Mouse (Mus musculus): ENCODE results near the gene Ptpn1.

Ptpn1 gene

DNA sequence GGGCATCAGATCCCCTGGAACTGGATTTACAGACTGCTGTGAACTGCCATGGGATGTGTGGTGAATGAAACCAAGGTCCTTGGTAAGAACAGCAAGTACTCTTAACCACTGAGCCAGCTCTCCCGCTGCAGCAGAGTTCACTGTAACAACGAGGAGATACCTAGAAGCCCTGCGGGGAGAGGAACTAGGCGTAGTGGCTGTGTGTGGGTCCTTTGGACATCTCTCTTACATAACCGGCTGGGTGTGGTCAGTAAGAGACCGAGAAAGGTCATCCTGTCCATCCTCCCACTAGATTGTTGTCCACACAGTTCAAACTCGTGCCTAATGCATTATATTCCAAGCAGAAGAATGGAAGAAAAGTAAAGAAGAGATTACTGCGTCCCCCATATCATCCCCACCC, 10.0 kb upstream of the Ptpn1 start:
- no peak for DNase-seq (ENCODE audit: low spot score)

DNA sequence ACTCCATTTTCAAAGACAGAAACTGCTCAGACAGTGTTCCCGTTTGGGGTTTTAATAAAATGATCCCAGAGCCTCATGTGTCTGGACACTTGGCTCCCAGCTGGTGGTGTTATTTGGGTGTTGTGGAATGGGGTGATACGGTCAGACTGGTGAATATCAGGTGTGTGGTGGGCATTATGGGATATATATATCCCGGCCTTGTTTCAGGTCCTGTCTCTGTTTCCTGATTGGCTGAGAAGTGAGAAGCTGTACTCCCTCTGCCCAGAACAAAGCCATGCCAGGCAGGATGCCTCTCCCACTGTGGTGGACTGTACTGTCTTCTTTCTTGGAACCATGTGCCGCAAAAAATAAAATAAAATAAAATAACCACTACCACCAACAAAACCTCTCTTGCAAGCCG, 7.8 kb upstream of the Ptpn1 start:
- no peak for DNase-seq (ENCODE audit: low spot score)

DNA sequence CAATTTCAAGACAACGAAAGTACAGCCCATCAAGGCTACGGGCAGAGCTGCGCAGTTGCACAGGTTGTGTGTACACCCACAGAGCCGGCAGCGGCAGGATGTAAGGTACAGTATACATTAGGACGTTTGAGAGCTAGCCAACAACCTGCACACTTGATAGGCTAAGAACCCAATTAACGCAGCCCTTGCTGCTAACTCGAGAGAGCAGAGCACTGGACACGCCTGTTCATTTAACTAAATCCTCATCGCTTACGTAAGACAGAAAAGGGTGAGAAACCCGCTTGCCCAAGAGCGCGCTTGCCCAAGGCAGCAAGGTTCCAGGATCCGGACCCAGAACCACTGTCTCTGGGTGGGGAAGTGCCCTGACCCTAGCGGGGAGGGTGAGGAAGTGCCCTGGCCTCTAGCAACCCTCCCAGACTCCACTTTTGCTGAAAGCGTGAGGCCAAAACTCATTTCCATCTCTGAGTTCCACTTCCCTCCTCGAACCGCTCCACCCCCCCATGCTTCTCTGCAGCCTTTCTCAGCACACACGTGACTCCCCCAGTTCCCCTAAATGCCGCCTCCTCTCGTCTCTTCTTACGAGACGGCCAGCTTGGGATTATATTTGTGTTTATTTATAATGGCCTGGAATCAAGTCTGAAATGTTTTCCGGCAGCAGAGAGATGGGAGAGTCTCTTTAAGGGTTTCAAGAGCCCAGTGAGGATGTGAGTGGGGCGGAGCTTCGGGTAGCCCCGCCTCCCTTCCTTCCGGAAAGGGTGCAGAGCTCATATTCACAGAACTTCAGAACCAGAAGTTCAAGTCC, 6.9 kb upstream of the Ptpn1 start:
- peak; percentile 71 for DNase-seq (ENCODE audit: low spot score)

DNA sequence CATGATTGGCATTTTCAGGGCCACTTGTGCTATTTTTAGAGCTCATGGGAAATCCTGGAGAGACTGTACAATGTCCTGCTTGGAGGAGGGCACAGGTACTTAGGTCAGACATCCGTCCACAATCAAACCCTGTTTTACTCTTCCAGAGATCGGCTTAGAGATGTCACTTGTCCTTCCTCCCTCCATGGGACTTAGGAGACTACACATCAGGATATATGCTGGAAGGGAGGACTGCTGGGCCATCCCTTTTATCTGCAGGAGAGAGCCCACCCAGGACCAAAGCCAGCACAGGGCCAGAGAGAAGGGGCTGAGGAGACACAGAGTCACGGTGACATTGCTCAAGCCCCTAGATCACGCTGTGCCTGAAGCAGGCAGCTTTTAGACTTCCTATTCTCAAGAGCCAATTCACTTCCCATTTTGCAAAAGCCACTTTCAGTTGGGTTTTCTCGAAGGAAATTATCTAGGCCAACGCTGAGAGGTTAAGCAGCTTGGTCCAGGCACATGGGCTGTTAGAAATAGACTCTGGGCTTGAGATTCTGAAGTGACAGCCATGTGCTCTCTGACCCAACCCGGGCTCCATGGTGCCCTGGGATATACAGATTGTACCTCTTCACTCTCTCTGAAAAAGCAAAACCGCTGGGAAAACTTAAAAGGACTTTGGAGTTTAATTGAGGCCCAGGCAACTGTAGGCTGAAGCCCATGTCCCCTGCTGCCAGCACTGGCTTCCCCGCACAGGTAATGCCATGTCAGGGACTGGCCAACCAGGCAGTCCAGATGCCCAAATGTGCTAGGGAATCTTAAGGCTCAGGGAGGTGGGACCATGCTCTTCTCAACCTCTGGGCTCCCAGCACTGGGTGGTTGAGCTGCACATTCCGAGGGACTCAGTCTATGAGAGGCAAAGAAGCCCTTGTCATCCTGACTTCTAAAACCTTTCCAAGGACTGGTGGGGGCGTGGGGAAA, 5.7 kb upstream of the Ptpn1 start:
- DNase-seq (ENCODE audit: low spot score), result no peak

DNA sequence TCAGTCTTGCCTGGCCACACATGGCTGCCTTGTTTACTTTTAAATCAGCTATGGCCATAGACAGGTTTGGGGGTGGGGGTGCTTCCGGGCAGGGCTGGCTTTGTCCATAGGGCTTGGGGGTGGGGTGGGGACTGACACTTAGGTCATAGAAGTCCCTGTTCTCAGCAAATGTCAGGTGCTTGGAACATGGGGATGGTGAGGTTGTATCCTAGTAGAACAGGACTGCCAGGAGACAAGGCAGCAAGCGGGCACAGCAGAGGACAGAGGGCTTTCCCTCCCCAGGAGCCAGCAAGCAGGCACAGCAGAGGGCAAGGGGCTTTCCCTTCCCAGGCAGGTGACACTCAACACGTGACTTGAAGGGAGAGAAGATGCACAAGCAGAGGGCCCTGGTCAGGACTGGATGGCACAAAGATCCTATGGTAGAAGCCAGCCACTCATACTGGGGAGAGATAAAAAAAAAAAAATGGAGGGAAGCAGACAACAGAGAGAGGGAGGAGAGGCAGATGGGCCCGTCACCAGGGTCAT, 3.8 kb upstream of the Ptpn1 start:
- DNase-seq (ENCODE audit: low spot score), result no peak

DNA sequence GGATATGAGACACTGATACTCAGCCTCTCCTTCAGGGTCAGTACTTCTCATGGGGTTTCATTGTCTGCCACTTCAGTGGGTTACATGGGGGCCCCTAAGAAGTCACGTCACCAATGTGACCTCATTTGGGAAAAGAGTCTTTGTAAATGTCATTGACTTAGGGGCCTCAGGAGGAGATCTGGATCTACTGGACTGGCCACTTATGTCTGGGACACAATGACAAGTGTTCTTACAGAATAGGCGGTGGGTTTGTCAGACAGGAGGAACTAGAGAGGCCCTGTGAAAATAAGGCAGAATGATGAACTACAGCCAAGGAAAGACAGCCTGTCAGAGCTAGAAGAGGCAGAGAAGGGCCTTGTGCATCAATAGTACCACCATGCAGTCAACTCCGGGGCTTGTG, 2.9 kb upstream of the Ptpn1 start:
- DNase-seq (ENCODE audit: low spot score), result no peak

DNA sequence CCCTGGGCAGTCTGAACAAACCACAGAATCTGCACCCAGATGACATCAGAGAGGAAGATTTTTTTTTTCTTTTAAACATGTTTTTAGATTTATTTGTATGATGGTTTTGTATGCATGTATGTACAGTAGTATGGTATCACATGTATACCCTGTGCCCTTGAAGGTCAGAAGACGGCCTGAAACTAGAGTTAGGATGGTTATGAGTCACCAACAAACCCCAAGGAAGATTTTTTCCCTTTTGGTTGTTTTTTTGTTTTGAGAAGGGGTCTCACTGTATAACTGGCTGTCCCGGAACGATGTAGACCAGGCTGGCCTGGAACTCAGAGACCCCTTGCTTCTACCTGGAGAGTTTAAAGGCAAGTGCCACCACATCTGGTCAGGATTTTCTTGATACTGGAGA, 882 bp upstream of the Ptpn1 start:
- DNase-seq (ENCODE audit: low spot score), result no peak

DNA sequence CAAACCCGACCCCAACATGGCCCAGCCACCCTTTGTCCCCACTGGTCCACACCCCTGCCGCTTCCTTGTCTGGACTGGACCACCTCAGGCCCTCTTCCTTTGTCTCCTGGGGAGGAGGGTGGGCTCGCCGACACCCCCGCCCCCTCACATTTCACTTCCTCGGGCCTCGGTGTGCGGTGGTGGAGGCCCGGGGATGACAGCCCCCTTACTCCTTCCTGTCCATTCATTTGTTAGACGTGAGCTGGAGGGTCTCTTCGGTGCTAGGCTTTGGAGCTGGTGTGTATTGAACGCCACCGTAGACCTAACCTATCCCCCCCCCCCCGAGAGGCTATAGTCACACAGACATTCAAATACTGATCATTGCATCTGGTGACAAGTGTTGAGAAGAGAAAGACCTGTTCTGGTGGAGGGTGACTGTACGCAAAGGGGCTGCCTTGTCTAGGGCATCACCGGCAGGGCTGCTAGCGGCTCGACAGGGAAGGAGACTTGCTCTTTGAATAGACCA, 922 bp downstream of the Ptpn1 start:
- no peak for DNase-seq (ENCODE audit: low spot score)

DNA sequence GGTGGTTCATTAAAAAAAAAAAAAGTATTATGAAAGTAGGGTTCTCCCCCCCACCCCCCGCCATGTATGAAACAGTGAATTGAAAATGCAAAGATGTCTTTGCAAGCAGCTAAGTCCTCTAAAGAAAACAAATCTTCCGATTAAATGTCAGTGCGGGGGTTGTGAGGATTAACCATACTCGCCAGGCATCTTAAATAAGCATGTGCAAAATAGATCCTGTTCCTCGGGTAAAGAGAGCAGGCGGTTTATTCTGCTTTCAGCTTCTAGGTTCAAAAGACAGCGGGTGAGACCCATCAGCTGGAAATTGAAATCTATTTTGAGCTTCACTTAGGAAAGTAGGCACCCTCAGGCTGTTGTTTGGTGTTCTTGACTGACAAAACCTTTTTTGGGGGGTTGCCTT, 1.5 kb downstream of the Ptpn1 start:
- no peak for DNase-seq (ENCODE audit: low spot score)

DNA sequence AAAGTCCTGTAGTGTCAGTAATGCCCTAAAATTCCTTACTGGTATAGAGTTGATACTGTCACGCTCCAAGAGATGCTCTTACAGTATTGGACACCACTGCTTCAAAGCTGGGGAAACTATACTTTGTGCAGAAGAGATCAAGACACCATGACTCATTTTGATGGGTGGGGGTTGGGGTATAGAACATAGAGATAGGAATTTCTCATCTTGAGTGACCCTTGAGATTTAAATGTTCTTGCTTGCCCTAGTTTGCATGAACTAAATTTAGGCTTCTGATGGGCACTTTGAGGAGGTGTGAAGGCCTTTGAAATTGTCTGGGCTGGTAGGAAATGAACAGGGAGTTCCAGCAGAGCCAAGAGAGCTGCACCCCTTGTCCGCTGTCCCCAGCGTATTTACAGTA, 4.1 kb downstream of the Ptpn1 start:
- DNase-seq (ENCODE audit: low spot score), result no peak

DNA sequence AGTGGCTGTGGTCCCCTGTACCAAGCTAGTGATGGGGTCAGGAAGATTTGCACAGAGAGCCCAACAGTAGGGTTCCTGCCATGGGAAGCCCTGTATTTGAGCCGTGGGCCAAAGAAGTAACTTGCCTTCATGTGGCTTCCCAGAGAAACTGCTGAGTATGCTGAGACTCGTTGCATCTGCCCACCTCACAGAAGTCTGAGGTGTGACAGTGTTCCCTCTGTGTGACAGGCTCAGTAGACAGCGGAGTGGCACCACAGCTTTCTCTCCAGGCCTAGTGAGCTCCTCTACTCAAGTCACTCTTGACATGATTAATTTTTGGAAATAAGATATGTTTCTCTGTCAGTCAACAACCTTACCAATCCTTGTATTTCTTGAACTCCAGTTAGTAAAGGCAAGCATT, 6.9 kb downstream of the Ptpn1 start:
- no peak for DNase-seq (ENCODE audit: low spot score)

DNA sequence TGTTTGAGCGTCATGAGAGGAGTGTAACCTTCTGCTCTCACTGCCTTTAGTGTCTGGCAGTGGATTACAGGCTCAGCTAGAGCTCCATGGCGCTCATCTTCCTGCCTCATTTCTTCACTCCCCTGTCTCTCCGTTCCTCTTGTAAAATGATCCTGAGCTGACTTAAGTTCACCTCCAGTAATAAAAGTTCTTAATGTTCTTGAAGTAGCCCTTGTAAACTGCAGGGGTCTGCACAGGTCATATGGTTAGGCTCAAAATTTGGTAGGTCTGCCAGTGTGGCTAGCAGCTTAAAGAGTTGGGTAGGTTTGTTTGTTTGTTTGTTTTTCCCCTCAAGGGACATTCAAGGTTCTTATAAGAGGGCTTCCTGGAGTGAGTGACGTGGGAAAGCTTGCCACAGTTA, 7.3 kb downstream of the Ptpn1 start:
- DNase-seq (ENCODE audit: low spot score), result no peak

DNA sequence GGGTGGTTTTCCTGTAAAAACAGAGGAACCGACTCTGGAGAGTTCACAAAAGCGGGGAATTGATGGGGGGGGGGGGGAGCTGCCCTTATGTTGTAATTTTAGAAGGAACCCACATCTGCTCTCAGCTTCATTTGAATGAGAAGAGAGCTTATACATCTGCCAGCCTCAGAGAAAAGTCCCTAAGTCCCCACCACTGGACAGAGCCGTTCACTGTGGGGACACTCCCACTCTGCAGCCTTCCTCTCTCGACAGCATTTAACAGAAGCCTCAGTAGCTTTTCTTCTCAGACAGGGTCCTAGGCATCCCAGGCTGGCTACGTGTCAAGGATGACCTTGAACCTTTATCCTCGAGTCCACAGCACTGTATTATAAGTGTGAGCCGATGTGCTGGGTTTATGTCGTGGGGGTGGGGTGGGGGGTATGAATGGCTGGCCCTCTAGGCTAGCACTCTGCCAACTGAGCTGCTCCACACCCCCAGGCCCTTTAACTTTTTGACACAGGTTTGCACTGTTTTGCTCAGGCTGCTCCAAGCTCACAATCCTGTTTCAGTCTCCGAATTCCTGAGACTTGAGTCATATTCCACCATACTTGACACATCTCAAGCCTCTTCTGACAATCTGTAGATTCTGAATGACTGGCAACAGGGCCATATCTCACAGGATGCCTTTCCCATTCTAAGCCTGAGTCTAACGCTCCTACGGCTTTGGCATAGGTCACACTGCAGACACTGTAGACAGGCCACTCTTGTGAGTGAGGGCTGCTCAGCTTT, 8.0 kb downstream of the Ptpn1 start:
- DNase-seq (ENCODE audit: low spot score), result no peak

DNA sequence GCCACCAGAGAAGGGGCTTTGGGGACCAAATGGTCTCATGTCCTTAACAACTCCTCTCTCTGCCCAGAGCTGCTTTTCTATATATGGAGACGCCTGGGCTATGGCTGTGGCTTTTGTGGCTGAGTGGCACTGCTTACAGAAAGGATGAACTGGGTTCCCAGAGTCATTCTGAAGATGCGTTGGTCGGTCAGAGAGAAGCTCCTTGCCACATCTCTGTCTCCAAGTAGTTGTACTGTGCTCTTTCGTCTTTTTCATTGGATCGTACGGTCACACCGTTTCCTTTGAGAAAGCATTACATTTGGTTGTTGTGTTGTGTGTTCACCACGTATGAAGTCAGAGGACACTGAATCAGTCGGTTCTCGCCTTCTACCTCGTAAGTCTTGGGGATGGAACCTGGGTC, 8.8 kb downstream of the Ptpn1 start:
- no peak for DNase-seq (ENCODE audit: low spot score)

DNA sequence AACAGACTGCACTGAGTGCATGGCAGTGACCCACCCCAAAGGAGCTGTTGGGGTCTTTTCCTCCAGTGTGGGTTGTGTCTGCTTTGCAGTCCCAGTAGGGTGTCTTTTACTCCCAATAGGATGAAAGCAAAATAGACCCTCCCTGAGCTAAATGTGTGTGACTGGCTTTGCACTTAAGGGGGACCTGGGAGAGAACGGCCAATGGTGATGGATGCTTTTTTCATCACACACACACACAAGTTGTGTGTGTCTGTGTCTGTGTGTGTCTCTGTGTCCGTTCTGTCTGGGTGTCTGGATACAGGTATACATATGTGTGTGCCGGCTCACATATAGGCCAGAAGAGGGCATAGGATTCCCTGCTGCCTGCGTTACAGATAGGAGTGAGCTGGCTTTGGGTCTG, 9.5 kb downstream of the Ptpn1 start:
- DNase-seq (ENCODE audit: low spot score), result no peak

DNA sequence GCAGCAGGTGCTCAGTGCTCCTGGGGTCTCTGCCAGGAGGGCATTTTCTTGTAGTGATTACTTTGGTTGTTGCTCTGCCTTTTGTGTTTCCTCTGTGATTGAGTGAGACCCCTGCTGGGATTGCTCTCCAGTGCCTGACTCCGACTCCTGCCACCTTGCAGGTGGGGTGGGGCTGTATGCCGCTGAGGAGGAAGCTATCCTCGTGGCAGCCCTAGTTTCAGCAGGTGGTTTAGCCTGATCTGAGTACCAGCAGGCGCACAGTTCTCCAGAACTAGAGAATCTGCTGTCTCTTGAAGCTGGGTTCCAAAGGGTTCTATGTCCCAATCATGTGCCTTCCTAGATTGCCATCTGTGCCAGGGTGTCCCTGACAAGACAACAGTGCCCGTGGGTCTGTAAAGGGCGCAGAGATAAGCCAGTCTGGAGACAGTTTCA, 9.9 kb downstream of the Ptpn1 start:
- DNase-seq (ENCODE audit: low spot score), result no peak

DNA sequence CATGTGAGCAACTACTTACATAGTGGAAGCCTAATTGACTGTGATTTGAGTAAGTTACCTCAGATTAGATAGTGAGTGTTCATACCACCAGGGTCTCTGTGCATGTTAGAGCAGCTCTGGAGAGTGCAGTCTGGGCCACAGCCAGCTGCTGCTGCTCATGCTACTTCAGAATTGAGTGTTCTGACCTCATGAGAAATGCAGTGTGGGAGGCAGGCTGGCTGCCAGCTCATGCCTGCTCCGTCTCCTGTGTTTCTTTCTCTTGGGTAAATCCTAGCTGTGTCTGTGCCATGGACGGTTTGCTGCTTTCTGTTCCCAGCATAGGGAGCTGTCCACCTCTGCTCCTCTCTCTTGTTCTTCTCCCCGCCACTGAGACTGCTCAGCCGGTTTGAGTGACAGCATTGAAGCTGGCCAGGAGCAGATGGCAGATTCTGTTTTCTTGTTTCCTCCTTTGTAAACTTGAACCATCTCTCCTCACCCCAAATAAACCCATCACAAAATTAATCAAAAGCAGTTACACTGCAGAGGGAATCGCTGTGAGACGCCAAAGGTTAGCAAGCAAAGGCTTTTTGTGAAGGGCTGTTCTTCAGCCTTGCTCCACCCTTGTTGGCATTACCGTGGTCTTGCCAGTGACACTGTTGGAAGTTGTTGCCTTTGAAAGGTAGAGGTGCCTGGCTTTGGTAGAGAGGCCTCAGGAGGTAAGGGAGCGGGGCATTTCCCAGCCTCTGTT, 10.5 kb downstream of the Ptpn1 start:
- DNase-seq (ENCODE audit: low spot score), result no peak

DNA sequence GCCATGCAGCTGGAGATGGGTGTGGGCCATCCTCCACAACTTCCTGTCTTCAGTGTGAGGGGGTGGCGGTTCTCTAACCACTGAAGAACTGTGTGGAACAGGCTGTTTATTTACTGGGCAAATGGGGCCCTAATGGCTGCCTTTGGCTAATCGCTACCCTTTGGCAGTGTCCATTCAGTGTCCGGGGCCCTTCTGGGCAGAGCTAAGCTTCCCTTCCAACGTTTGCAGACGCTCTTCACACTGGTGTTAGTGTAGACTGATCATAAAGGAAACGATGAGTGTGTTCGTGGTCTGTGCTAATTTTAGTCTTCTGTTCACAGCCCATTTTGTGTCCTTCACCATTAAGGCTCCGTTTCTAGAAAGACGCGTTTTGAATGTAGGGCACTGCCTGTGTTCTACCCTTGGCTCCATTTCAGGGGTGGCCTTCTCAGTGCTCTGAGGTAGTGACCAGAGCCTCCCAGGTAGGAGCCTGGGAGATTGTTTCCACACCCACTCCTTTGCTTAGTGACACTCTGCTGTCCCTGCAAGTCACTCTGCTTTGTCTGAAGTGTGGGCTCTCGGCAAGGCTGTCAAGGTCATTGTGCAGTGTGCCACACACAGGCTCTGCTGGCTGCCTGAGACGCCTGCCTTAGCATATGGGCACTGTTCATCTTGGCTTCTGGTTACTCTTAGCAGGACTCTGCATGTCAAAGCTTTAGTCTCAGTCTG, 11.2 kb downstream of the Ptpn1 start:
- no peak for DNase-seq (ENCODE audit: low spot score)

DNA sequence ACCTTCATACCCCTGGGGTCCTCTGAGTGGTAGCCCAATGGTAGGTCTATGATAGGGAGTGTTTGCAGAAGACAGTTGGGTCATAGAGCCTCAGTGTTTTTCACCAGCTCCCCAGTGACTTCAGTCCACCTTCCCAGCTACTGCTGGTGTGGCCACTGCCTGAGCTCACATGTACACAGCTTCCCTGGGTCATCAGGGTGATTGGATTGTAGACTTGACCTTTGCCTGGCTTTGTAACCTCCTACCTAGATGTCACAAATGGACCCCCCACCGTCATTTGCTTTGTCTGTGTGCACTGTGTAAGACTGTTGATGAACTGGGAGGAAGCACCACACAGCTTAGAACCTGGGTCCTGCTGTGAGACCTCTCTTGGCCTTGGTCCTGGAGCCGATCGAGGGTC, 12.3 kb downstream of the Ptpn1 start:
- no peak for DNase-seq (ENCODE audit: low spot score)

DNA sequence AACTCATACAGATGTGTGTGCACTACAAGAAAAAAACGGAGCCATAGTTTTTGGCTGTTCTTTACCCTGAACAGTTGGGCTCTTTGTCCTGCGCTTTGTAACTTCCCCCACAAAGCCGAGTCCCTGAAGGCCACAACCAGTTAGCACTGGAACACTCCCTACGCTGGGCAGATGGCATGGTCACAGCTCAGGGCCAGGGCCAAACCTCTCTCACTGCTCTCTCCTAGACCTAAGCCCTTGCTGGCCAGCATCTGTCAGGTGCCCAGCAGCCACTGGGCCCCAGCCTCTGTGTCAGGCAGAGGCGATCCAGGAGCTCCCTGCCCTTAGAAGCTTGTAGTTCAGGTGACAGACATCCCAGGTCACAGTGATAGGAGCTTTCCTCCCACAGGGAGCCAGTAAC, 13.6 kb downstream of the Ptpn1 start:
- no peak for DNase-seq (ENCODE audit: low spot score)

DNA sequence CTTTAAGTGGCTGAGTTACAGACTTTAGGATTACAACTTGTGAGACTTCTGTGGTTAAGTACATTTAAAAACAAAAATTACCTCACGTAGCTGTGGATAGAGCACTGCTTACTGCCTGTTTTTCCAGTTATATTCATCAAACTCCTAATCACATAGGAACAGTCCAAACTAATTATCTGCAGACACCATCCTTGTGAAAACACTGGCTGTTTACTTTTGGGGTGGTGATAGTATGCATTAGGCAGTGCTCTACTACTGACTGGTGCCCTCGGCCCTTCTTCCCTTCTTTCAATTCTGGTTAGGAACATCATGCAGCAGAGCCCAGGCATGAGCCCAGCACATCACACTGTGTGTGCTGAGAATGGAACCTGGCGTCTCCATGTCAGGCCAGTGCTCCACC, 15.4 kb downstream of the Ptpn1 start:
- DNase-seq (ENCODE audit: low spot score), result no peak

Measured in layer of hippocampus, adult 9-10 months (tissue).